Mouse (Mus musculus) embryonic facial prominence, embryonic 13.5 days (tissue): ENCODE measurements at regions not wholly inside any gene's neighbourhood (a gene's known extent, or its start where the extent isn't known, plus 50 kb on each side); places are given as distances from the start of the nearest gene placed in this dataset.

Experiments used
- ATAC-seq: fragments of 200-750 bp; cut with Nextera tagmentation; 2 replicates; pipeline ENCODE4 v1.8.0; 2017; ENCODE audit warnings: low read depth; ENCODE audit not compliant: insufficient number of reproducible peaks, insufficient read depth, low FRiP score, low TSS enrichment
- H3K27ac ChIP-seq: fragments of 300-500 bp; sonication (generic); 2 replicates; pipeline ENCODE4 v1.5.1; 2015; ENCODE audit warnings: moderate library complexity, mild to moderate bottlenecking, inconsistent platforms
- H3K27me3 ChIP-seq: fragments of 300-500 bp; sonication (generic); 2 replicates; pipeline ENCODE4 v1.6.1; 2015; ENCODE audit warnings: mild to moderate bottlenecking, inconsistent platforms
- H3K36me3 ChIP-seq: fragments of 300-500 bp; sonication (generic); 2 replicates; pipeline ENCODE4 v1.6.1; 2015; ENCODE audit warnings: mild to moderate bottlenecking, inconsistent platforms
- H3K4me1 ChIP-seq: fragments of 300-500 bp; sonication (generic); 2 replicates; pipeline ENCODE4 v1.6.1; 2015; ENCODE audit warnings: inconsistent platforms
- H3K4me2 ChIP-seq: fragments of 300-500 bp; sonication (generic); 2 replicates; pipeline ENCODE4 v1.6.1; 2015; ENCODE audit warnings: moderate library complexity, mild to moderate bottlenecking, inconsistent platforms
- H3K4me3 ChIP-seq: fragments of 300-500 bp; sonication (generic); 2 replicates; pipeline ENCODE4 v1.5.1; 2015; ENCODE audit warnings: mild to moderate bottlenecking, inconsistent platforms
- H3K9ac ChIP-seq: fragments of 300-500 bp; sonication (generic); 2 replicates; pipeline ENCODE4 v1.6.1; 2015; ENCODE audit warnings: mild to moderate bottlenecking, inconsistent platforms
- H3K9me3 ChIP-seq: fragments of 300-500 bp; sonication (generic); 2 replicates; pipeline ENCODE4 v1.6.1; 2016; ENCODE audit warnings: inconsistent platforms
- WGBS: fragments of 180-500 bp; shearing (Covaris S2); methylation state at CpG from one replicate; pipeline ENCODE4 v1.1.7; 2015; ENCODE audit warnings: mixed read lengths; 5-methylcytosine and 5-hydroxymethylcytosine counted together

GRCm38 (mm10) chr8:31314692-31315358 lies 2113.7 kb upstream of the 5930422O12Rik start:
- Histone ChIP-seq H3K36me3 (no peaks in the 10 kb centered on the region), H3K9ac (no peak overlapping the region), H3K9me3 (no peaks in the 10 kb centered on the region), H3K4me2 (no peak overlapping the region), H3K4me1 (0 out of 2 replicates have a peak, but pooled peaks cover 10% of the 10 kb centered on the region), H3K4me3 (no peak overlapping the region), H3K27me3 (no peaks in the 10 kb centered on the region), H3K27ac (no peak overlapping the region)
- WGBS: 38% methylated on average over 5 of the region's 5 CpGs
- no peak for ATAC-seq

- WGBS: 35% methylated on average over 8 of the region's 8 CpGs
- H3K27me3 ChIP-seq: no peaks in the 10 kb centered on the region
- ATAC-seq: 0 out of 2 replicates have a peak, but pooled peaks have one; percentile 43
Observed at GRCm38 (mm10) chr8:31315359-31315705, 2113.2 kb upstream of the 5930422O12Rik start.

GRCm38 (mm10) chr8:31333545-31334297 lies 2094.8 kb upstream of the 5930422O12Rik start:
- ATAC-seq: no peak
- H3K4me1 ChIP-seq: no peaks in the 10 kb centered on the region

More at GRCm38 (mm10) chr8:31315359-31315705, 2113.2 kb upstream of the 5930422O12Rik start:
- Histone ChIP-seq H3K9ac (no peak overlapping the region), H3K36me3 (no peaks in the 10 kb centered on the region), H3K27ac (no peak overlapping the region), H3K4me3 (no peak overlapping the region), H3K4me1 (0 out of 2 replicates have a peak, but pooled peaks cover 10% of the 10 kb centered on the region), H3K4me2 (no peak overlapping the region), H3K9me3 (no peaks in the 10 kb centered on the region)

GRCm38 (mm10) chr8:31348504-31348903 lies 2080.0 kb upstream of the 5930422O12Rik start:
- H3K9ac ChIP-seq: no peak overlapping the region
- no peak overlapping the region for H3K4me3 ChIP-seq
- no peaks in the 10 kb centered on the region for H3K36me3 ChIP-seq
- no peak for ATAC-seq
- H3K4me1 ChIP-seq: no peaks in the 10 kb centered on the region
- H3K9me3 ChIP-seq: no peaks in the 10 kb centered on the region
- no peak overlapping the region for H3K4me2 ChIP-seq
- no peak overlapping the region for H3K27ac ChIP-seq
- no peaks in the 10 kb centered on the region for H3K27me3 ChIP-seq
- WGBS: 54% methylated on average over 4 of the region's 4 CpGs

More at GRCm38 (mm10) chr8:31333545-31334297, 2094.8 kb upstream of the 5930422O12Rik start:
- no peaks in the 10 kb centered on the region for H3K9me3 ChIP-seq
- no peak overlapping the region for H3K9ac ChIP-seq
- WGBS: 91% methylated on average over 7 of the region's 7 CpGs
- no peaks in the 10 kb centered on the region for H3K36me3 ChIP-seq
- H3K27ac ChIP-seq: no peak overlapping the region
- no peaks in the 10 kb centered on the region for H3K27me3 ChIP-seq
- no peak overlapping the region for H3K4me3 ChIP-seq
- H3K4me2 ChIP-seq: no peak overlapping the region

GRCm38 (mm10) chr8:31369636-31370035 lies 2058.9 kb upstream of the 5930422O12Rik start:
- no peak for ATAC-seq
- 84% methylated on average over 5 of the region's 5 CpGs for WGBS
- no peaks in the 10 kb centered on the region for H3K27me3 ChIP-seq
- H3K4me1 ChIP-seq: peaks cover 3% of the 10 kb centered on the region; the same call in 1 of the 2 replicates
- H3K36me3 ChIP-seq: no peaks in the 10 kb centered on the region
- H3K4me2 ChIP-seq: no peak overlapping the region
- H3K9ac ChIP-seq: no peak overlapping the region
- no peaks in the 10 kb centered on the region for H3K9me3 ChIP-seq
- H3K4me3 ChIP-seq: no peak overlapping the region
- H3K27ac ChIP-seq: no peak overlapping the region

- Histone ChIP-seq H3K27ac (no peak overlapping the region), H3K4me2 (no peak overlapping the region), H3K36me3 (no peaks in the 10 kb centered on the region), H3K9ac (no peak overlapping the region), H3K9me3 (no peaks in the 10 kb centered on the region), H3K4me3 (no peak overlapping the region), H3K4me1 (peaks cover 3% of the 10 kb centered on the region; the same call in 1 of the 2 replicates), H3K27me3 (no peaks in the 10 kb centered on the region)
- 58% methylated on average over 3 of the region's 3 CpGs for WGBS
- no peak for ATAC-seq
Observed at GRCm38 (mm10) chr8:31370137-31371010, 2058.1 kb upstream of the 5930422O12Rik start.

GRCm38 (mm10) chr8:31371656-31372055 lies 2056.9 kb upstream of the 5930422O12Rik start:
- H3K4me2 ChIP-seq: no peak overlapping the region
- peaks cover 3% of the 10 kb centered on the region; the same call in 1 of the 2 replicates for H3K4me1 ChIP-seq
- no peaks in the 10 kb centered on the region for H3K36me3 ChIP-seq
- H3K9me3 ChIP-seq: no peaks in the 10 kb centered on the region
- 60% methylated on average over 5 of the region's 5 CpGs for WGBS
- no peak overlapping the region for H3K27ac ChIP-seq
- H3K4me3 ChIP-seq: no peak overlapping the region
- no peaks in the 10 kb centered on the region for H3K27me3 ChIP-seq
- no peak overlapping the region for H3K9ac ChIP-seq
- ATAC-seq: no peak

GRCm38 (mm10) chr8:31372397-31372796 lies 2056.1 kb upstream of the 5930422O12Rik start:
- H3K4me1 ChIP-seq: peaks cover 3% of the 10 kb centered on the region; the same call in 1 of the 2 replicates
- H3K27me3 ChIP-seq: no peaks in the 10 kb centered on the region
- H3K9me3 ChIP-seq: no peaks in the 10 kb centered on the region
- no peak for ATAC-seq
- no peak overlapping the region for H3K4me2 ChIP-seq
- no peaks in the 10 kb centered on the region for H3K36me3 ChIP-seq
- H3K4me3 ChIP-seq: no peak overlapping the region
- H3K27ac ChIP-seq: no peak overlapping the region
- WGBS: 55% methylated on average over 2 of the region's 2 CpGs
- H3K9ac ChIP-seq: no peak overlapping the region

- H3K4me1 ChIP-seq: peaks cover 3% of the 10 kb centered on the region; the same call in 1 of the 2 replicates
- no peak overlapping the region for H3K4me3 ChIP-seq
- ATAC-seq: no peak
- H3K9ac ChIP-seq: no peak overlapping the region
- 71% methylated on average over 6 of the region's 6 CpGs for WGBS
- H3K27ac ChIP-seq: no peak overlapping the region
- H3K27me3 ChIP-seq: no peaks in the 10 kb centered on the region
- no peak overlapping the region for H3K4me2 ChIP-seq
- no peaks in the 10 kb centered on the region for H3K36me3 ChIP-seq
- H3K9me3 ChIP-seq: no peaks in the 10 kb centered on the region
Observed at GRCm38 (mm10) chr8:31373140-31373787, 2055.2 kb upstream of the 5930422O12Rik start.

GRCm38 (mm10) chr8:31377698-31378334 lies 2050.7 kb upstream of the 5930422O12Rik start:
- Histone ChIP-seq H3K9me3 (no peaks in the 10 kb centered on the region), H3K36me3 (no peaks in the 10 kb centered on the region), H3K27ac (no peak overlapping the region), H3K27me3 (no peaks in the 10 kb centered on the region), H3K4me2 (no peak overlapping the region), H3K9ac (no peak overlapping the region), H3K4me3 (no peak overlapping the region), H3K4me1 (no peaks in the 10 kb centered on the region)
- ATAC-seq: no peak
- 61% methylated on average over 2 of the region's 2 CpGs for WGBS
